Mouse (Mus musculus) hematopoietic stem cell, adult 5-6 weeks (primary cell): ENCODE measurements around the gene Unc45a. TPM values are rescaled to one million over a fixed set of nuclear protein-coding genes. Genes with fewer than 3 reads are reported as not detected.

Experiments used
- ATAC-seq, 2 experiments: fragments of 125-278 bp in 1 of 2; replicated peaks in 1 of 2; 2 replicates each; pipeline ENCODE4 v1.8.0; 2016 to 2017; ENCODE audit warnings: inconsistent platforms in 2 of 2, mild to moderate bottlenecking in 2 of 2, moderate number of reproducible peaks in 2 of 2, low read depth in 1 of 2, moderate TSS enrichment in 1 of 2; ENCODE audit not compliant: low FRiP score in 2 of 2, poor library complexity in 2 of 2, severe bottlenecking in 2 of 2, insufficient read depth in 1 of 2, low TSS enrichment in 1 of 2
- total RNA-seq: library from RNA; stranded (forward); fragments of 172-1452, 232-1000 nt; gene quantifications from 2 replicates; pipeline ENCODE4 v1.2.3, GENCODE M21; 2017

Unc45a gene
- total RNA-seq, 1 experiment from 2014 or later, result 24.5 TPM

DNA sequence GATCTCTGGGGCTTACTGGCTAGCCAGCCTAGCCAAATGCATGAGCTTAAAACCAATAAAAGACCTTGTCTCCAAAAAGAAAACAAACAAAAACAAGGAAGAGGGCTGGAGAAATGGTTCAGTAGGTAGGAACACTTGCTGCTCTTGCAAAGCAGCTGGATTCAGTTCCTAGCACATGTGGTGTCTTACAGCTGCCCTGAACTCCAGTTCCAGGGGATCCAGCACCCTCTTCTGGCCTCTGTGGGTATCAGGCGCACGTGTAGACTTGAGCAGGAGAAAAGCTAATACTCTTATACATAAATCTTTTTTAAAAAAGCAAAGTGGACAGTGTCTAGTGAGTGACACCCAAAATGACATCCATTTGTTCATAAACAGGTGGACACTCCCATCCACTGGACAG, 39.3 kb downstream of the Unc45a start:
- no peak for ATAC-seq

DNA sequence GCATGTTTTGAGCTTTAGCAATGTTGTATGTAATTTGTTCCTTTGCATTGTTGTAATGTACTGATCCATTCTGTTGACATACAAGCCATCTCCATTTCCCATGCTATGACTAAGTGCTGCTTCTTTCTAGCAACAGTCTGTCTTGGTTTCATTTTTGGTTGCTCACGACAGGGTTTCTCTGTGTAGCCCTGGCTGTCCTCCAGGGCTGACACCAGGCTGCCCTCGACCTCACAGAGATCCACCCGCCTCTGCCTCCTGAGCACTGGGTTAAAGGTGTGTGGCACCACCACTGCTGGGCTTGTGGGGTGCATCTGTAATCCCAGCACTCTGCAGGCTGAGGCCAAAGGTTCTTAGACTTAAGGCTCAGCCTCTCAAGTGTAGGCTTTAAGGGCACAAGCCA, 41.2 kb downstream of the Unc45a start:
- no peak; a peak in 1 of 4 replicates for ATAC-seq

DNA sequence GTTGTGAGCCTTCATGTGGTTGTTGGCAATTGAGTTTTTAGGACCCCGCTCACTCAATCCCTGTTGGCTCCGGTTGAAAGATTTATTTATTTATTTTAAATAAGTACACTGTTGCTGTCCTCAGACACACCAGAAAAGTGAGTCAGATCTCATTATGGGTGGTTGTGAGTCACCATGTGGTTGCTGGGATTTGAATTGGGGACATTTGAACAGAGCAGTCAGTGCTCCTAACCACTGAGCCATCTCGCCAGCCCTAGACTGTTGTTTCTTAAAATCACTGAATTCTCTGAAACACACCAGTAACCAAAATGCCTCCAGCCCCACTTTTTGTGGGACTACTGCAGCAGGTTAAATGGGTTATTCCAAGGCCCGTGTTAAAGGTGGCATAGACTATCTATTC, 42.1 kb downstream of the Unc45a start:
- no peak for ATAC-seq

- ATAC-seq, result no peak
Measured at GRCm38 (mm10) chr7:80297041-80297440, 43.8 kb downstream of the Unc45a start.

DNA sequence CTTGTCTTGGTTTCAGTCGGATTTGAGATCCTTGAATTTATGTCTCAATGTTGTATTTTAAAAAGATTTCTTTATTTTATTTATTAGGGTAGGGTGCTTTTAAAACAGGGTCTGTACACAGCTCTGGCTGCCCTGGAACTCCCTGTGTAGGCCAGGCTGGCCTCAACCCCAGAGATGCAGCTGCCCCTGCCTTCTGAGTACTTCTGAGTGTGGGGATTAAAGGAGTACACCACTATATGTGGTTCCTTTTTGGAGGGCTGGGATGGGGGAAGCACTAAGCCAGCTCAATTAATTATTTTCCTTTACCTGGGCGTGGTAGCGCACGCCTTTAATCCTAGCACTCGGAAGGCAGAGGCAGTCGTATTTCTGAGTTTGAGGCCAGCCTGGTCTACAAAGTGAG, 44.3 kb downstream of the Unc45a start:
- no peak for ATAC-seq

GRCm38 (mm10) chr7:80294764-80295648, 45.8 kb downstream of the Unc45a start:
- no peak for ATAC-seq

GRCm38 (mm10) chr7:80294062-80294763, 46.6 kb downstream of the Unc45a start, which contains the start of gene Prc1:
TSS of gene Prc1 (plus strand) at chr7:80294450.
- ATAC-seq, result peak; percentile 99

- no peak for ATAC-seq
Measured at GRCm38 (mm10) chr7:80287736-80288135, 53.1 kb downstream of the Unc45a start.

GRCm38 (mm10) chr7:80285725-80286124, 55.1 kb downstream of the Unc45a start:
- ATAC-seq, result no peak

DNA sequence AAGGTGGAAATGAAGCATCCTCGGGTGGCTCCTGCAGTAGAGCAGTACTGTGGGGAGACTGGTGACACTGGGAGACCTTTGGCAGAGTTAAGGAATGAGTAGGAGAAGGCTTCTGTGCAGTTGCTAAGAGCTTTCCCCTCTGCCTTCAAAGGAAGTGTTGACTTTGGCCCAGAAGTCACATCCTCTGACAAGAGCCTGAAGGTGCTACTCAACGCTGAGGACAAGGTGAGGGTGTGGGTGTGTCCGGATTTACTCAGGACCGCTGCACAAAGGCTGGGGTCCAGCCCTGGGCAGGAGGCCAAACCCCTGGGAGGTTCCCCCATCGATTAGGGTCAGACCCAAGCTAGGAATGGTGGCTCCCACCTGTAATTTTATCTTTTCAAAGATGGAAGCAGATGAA, 56.4 kb downstream of the Unc45a start:
- ATAC-seq, result no peak

DNA sequence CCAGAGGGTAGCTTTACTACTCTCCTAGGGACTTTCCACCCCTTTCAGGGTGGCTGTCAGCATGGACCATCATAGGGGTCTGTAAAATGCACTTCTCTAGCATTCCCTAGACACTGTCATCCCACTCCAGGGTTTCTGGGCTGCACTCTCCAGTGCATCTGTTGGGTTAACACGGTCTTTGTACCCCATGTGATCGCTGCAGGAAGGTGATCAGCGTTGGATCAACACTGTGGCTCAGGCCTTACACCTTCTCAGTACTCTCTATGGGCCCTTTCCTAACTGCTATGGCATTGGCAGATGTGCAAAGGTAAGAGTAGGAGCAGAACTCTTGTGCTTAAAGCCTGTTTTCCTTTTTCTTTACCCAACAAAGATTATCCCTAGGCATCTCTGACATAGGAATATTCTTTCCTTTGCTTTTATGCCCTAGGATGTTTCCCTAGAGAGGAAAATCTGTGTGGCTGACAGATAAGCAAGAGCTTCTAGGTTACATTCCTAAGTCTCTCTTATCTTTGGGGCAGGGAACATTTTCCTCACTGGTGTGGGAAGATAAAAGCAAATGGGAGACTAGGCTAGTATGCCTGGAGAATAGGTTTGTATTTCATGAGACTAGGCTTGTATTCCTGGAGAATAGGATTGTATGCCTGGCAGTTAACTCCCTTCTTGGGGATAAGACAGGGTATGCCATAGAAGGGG, 57.4 kb downstream of the Unc45a start:
- no peak for ATAC-seq

DNA sequence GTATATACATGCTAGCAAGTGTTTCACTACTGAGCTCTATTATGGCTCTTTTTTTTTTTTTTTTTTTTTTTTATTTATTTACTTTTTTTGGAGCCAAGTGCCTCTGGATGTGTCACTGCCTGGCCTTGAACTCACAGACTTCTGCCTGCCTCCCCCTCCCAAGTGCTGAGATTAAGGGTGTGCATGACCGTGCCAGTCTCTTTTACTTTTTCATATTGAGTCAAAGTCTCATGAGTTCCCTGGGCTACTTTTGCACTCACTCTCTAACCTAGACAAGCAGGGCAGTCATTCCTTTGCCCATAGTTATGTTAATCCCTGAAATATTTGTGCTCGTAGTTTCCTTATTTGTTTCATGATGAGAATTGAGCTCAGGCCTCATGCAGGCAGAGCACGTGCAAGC, 59.2 kb downstream of the Unc45a start:
- ATAC-seq, result no peak

- ATAC-seq, result no peak
Measured at GRCm38 (mm10) chr7:80280998-80281397, 59.8 kb downstream of the Unc45a start.

DNA sequence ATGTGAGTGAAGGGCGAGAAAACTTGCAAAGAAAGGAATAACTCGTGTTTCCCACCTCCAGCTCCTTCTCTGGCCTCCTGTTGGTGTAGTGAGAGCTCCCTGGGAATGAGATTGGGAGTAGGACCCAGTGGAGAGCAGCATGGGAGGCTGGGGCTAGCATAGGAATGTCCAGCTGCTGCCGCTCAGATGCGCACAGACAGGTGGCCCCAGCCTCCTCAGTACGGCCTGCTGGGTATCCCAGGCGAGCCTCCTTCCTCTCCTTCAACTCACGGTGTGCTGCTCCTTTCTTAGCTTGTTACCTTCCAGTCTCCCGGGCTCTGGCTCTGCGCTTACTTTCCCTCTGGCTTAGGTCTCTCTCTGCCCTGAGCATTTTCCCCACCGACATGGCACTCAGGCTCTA, 60.8 kb downstream of the Unc45a start:
- ATAC-seq, result no peak

GRCm38 (mm10) chr7:80276374-80276773, 64.4 kb downstream of the Unc45a start:
- ATAC-seq, result no peak
